Mouse (Mus musculus) liver, adult 2 months (tissue): Measurements from ENCODE around the gene Pkdcc. TPM values are rescaled to one million over a fixed set of nuclear protein-coding genes. Genes with fewer than 3 reads are reported as not detected.

Experiments
- DNase-seq: peaks from one replicate; pipeline ENCODE4 v3.0.0-alpha.2; 2011; ENCODE audit warnings: low read depth, low spot score; ENCODE audit errors: extremely low read depth
- H3K27ac ChIP-seq: fragments of 200-500 bp; replicated peaks from 2 replicates; pipeline ENCODE4 v1.5.1; 2012; ENCODE audit warnings: low read depth, mild to moderate bottlenecking, control low read depth, inconsistent platforms, low read length; ENCODE audit not compliant: insufficient read depth
- H3K27me3 ChIP-seq: fragments of 200-500 bp; 2 replicates; pipeline ENCODE4 v1.6.1; 2012; ENCODE audit warnings: mild to moderate bottlenecking, moderate library complexity, low read length, inconsistent platforms; ENCODE audit not compliant: control insufficient read depth, insufficient read depth
- H3K36me3 ChIP-seq: fragments of 200-500 bp; 2 replicates; pipeline ENCODE4 v1.6.1; 2012; ENCODE audit warnings: low read length, inconsistent platforms; ENCODE audit not compliant: control insufficient read depth, insufficient read depth
- H3K4me1 ChIP-seq: fragments of 200-500 bp; 2 replicates; pipeline ENCODE4 v1.6.1; 2011; ENCODE audit warnings: low read length; ENCODE audit not compliant: control insufficient read depth, insufficient read depth
- H3K4me3 ChIP-seq: fragments of 200-500 bp; 2 replicates; pipeline ENCODE4 v1.5.1; 2011; ENCODE audit warnings: low read depth, mild to moderate bottlenecking, control low read depth, low read length, moderate library complexity; ENCODE audit not compliant: insufficient read depth
- H3K79me2 ChIP-seq: fragments of 200-500 bp; 2 replicates; pipeline ENCODE4 v1.6.1; 2012; ENCODE audit warnings: inconsistent platforms, mild to moderate bottlenecking, low read length, moderate library complexity; ENCODE audit not compliant: control insufficient read depth, insufficient read depth
- H3K9ac ChIP-seq: fragments of 200-500 bp; 2 replicates; pipeline ENCODE4 v1.6.1; 2012; ENCODE audit warnings: low read depth, mild to moderate bottlenecking, control low read depth, inconsistent platforms, low read length
- CTCF ChIP-seq: fragments of 200-500 bp; IDR thresholded peaks from 2 replicates; pipeline ENCODE4 v1.5.1; 2011; ENCODE audit warnings: low read depth, low read length, control low read depth
- POLR2A ChIP-seq: fragments of 200-500 bp; IDR thresholded peaks from 2 replicates; pipeline ENCODE4 v1.6.1; 2011; ENCODE audit warnings: low read length, control low read depth; ENCODE audit not compliant: insufficient read depth; ENCODE audit errors: extremely low read depth
- WGBS: fragments of 180-500 bp; shearing (Covaris S2); methylation state at CpG from one replicate; pipeline ENCODE4 v1.1.7; 2018; 5-methylcytosine and 5-hydroxymethylcytosine counted together
- polyA plus RNA-seq: library from polyadenylated mRNA; depleted of rRNA; stranded (reverse); fragments of >200 nt; gene quantifications from 2 replicates; pipeline ENCODE4 v1.2.3, GENCODE M21; 2012
- total RNA-seq: library from RNA; depleted of rRNA; stranded (reverse); fragments of >200 nt; gene quantifications from 2 replicates; pipeline ENCODE4 v1.2.3, GENCODE M21; 2014

Pkdcc gene
- total and polyA plus RNA-seq, 2 experiments: 16.1 to 60.8 TPM

DNA sequence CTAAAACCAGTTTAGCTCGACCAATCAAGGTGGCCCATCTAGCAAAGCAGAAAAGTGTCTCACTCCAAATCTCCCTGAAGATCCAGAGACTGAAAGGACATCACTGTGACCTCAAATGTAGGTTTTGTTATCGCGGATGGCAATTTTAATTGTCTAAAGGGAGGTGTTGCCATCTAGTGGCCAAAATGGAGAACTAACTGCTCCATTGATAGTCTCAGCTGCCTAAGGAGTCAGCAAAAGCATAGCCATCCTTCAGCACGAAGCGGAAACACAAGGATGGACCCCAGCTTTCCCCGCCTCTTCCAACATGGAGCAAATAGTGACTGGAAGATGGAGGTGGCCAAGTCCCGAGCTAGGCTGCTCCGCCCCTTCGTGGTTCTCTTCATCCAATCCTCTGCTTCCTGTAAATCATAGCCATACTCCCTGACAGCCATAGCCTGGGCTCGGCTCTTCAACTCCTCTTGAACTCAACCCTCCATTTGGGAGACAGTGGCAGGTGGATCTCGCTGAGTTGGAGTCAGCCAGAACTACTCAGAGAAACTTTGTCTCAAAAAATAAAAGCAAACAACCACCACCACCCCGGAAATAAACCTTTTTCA is 38.1 kb downstream of the Pkdcc start:
- Histone ChIP-seq H3K27ac (no peak overlapping the region), H3K36me3 (no peaks in the 10 kb centered on the region), H3K4me1 (peaks cover 1% of the 10 kb centered on the region), H3K9ac (no peak overlapping the region), H3K27me3 (no peaks in the 10 kb centered on the region), H3K4me3 (no peak overlapping the region), H3K79me2 (no peaks in the 10 kb centered on the region)
- WGBS: 24% methylated on average over 12 of the region's 12 CpGs
- peak; percentile 52 for DNase-seq
- peak; percentile 40; the same call in 1 of the 2 replicates for TF ChIP-seq CTCF
- TF ChIP-seq POLR2A: no peak

DNA sequence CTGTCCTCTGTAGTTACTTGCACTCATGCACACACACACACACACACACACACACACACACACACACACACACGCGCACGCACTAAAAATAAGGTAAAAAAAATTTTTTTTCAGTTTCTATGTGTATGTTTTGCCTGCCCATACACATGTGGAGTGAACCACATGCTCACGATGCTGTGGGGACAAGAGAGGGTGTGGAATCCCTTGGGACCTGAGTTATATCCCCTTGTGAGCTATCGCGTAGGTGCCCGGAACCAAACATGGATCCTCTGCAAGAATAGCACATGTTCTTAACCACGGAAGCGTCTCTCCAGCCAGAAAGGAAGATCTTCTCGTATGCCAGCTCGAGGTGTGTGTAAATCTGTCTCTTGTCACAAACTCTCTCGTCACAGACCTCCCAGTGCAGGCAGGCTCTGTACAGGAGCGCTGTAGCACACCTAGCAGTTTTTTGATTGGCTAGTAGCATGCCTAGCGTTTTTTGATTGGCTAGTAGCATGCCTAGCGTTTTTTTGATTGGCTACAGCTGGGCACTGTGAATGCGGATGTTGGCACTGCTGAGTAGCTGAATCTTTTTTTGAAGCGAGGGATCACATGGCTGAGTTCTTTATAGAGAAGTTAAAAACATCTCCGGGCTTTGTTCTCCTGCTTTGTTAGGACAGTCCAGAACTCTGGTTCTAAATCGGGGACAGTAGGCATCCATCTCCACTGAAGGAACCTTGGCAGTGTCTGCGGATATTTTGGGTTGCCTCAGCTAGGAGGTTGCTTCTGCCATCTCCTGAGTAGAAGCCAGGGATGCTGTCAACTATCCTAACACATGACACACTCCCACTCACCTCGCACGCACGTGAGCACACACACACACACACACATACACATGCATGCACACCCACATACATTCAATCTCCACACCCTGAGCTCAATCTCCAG is 52.4 kb downstream of the Pkdcc start:
- Histone ChIP-seq H3K9ac (no peak overlapping the region), H3K36me3 (no peaks in the 10 kb centered on the region), H3K4me3 (no peak overlapping the region), H3K27me3 (no peaks in the 10 kb centered on the region), H3K4me1 (no peaks in the 10 kb centered on the region), H3K27ac (no peak overlapping the region), H3K79me2 (no peaks in the 10 kb centered on the region)
- peak; percentile 65 for DNase-seq
- TF ChIP-seq POLR2A (no peak), CTCF (no peak)
- WGBS: 54% methylated on average over 23 of the region's 23 CpGs

DNA sequence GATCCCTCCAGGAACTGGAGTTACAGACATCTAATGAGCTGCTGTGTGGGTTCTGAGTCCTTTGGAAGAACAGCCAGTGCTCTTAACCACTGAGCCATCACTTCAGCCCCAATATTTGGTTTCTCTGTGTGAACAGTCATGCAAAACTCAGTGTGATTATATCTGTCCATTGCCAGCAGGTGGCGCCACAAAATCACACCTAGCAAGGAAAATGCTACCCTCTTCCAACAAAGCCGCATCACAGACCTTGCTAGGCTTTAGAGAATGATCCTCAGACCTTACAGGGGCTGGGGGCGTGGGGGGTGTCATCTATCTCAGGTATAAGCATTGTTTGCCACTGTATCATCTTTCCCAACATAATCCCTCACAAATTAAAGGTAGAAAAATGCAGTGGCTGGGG is 56.4 kb downstream of the Pkdcc start:
- no peak overlapping the region for H3K4me3 ChIP-seq
- WGBS: 2% methylated on average over 3 of the region's 3 CpGs
- H3K4me1 ChIP-seq: peaks cover 3% of the 10 kb centered on the region
- peak; percentile 63 for DNase-seq
- H3K9ac ChIP-seq: no peak overlapping the region
- TF ChIP-seq POLR2A: no peak
- peak; percentile 50 for TF ChIP-seq CTCF
- no peaks in the 10 kb centered on the region for H3K36me3 ChIP-seq
- H3K27me3 ChIP-seq: no peaks in the 10 kb centered on the region
- H3K27ac ChIP-seq: no peak overlapping the region
- no peaks in the 10 kb centered on the region for H3K79me2 ChIP-seq

DNA sequence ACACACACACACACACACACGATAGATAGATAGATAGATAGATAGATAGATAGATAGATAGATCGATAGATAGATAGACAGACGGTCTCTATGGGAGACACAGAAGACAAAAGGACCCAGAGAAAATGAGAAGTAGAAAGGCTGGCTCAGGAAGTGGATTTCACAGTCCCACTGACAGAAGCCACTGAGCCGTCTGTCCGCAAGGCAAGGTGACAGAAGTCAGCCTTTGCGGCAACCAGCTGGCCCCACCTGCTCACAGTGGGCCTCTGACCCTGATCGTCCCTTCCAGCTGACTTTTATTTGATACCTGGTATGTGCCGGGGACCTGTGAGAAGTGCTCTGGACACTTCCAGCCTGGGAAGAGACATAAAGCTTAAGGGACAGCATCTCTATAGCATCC is 57.5 kb downstream of the Pkdcc start:
- no peaks in the 10 kb centered on the region for H3K79me2 ChIP-seq
- no peaks in the 10 kb centered on the region for H3K36me3 ChIP-seq
- no peak overlapping the region for H3K9ac ChIP-seq
- H3K4me3 ChIP-seq: no peak overlapping the region
- no peak for DNase-seq
- no peak overlapping the region for H3K27ac ChIP-seq
- H3K4me1 ChIP-seq: peaks cover 5% of the 10 kb centered on the region
- H3K27me3 ChIP-seq: no peaks in the 10 kb centered on the region
- 78% methylated on average over 8 of the region's 8 CpGs for WGBS
- TF ChIP-seq CTCF (no peak), POLR2A (no peak)

DNA sequence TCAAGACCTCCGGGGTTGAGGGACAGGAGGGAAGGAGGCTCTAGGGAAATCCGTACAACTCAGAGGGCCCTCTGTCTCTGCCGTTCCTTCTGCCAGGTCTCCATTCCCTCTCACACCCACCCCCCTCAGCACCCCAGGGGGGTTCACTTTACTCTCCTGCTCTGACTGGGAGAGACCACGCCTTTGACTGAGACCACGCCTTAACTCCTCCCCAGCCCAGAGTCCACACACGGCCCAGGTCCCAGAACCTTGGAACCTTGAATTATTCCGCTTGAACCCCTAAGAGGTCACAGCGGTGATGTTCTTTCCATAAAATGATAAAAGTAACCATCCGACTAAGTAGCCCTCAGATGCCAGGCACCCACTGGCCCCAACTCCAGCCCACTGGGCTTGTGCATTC is 58.5 kb downstream of the Pkdcc start:
- Histone ChIP-seq H3K4me3 (peak overlapping the region; percentile 14; the same call in 1 of the 2 replicates), H3K27ac (peak overlapping the region; percentile 2; the same call in 1 of the 2 replicates), H3K9ac (peak overlapping the region; percentile 22; the same call in 1 of the 2 replicates), H3K36me3 (no peaks in the 10 kb centered on the region), H3K4me1 (peaks cover 5% of the 10 kb centered on the region), H3K27me3 (no peaks in the 10 kb centered on the region), H3K79me2 (no peaks in the 10 kb centered on the region)
- peak; percentile 78 for DNase-seq
- TF ChIP-seq CTCF: no peak
- TF ChIP-seq POLR2A: no peak
- WGBS: 13% methylated on average over 9 of the region's 9 CpGs
